Mouse (Mus musculus): ENCODE results near the gene Fli1. TPM values are rescaled to one million over a fixed set of nuclear protein-coding genes. Genes with fewer than 3 reads are reported as not detected.

Fli1 gene
- 10.8 TPM for polyA plus RNA-seq (2014; fragmentation: Illumina TruSeq; extraction: RNeasy Lipid Tissue Mini Kit (QIAGEN cat#74804); ENCODE audit: insufficient read depth, low read depth, low replicate concordance)

DNA sequence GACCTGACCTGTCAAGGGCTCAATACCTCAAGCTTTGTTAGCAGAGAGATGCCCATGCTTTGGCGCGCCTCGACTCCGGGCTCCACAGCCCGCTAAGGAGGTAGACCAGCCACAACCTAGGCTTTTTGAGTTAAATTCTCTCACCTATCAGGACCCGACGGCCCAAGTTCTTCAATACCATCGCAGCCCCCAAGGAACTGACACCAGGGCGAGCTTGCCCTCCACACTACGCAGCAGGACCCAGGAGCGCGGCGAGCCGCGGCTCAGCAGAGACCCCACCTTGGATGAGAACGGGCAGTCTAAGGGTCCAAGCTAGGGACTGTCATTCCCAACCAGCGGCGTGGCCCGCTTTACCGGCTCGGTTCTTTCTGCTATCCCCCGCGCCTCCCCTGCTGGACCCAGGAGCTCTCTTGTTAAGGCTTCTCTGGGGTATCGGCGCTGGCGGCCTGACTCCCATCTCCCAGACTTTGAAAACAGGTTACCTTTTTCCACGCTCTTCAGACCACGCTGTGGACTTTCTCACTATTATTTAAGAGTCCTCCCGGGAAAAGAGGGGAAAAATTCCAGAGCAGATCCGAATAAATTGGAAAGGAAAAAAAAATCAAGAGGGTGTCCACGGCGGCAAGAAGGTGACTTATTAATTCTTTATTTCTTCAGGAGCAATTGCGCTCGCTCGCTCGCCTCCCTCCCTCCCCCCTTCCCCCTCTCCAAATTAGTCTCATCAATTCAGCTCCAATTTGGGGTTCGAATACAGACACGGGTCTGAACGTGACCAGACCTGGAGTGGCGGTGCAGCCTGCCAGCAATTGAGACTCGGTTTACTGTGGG lies at the start of gene Fli1:
Fli1 (minus strand) TSS at position 650 of the 828 bp plus-strand sequence.

Other genes with a start within 250 kb of the Fli1 start
- gene Kcnj5, start 198.5 kb downstream of the Fli1 start, polyA plus RNA-seq (2014; fragmentation: Illumina TruSeq; extraction: RNeasy Lipid Tissue Mini Kit (QIAGEN cat#74804); ENCODE audit: insufficient read depth, low read depth, low replicate concordance), result 1.7 TPM
- 0.10 TPM for gene Kcnj1, start 170.4 kb downstream of the Fli1 start, polyA plus RNA-seq (2014; fragmentation: Illumina TruSeq; extraction: RNeasy Lipid Tissue Mini Kit (QIAGEN cat#74804); ENCODE audit: insufficient read depth, low read depth, low replicate concordance)
- 37.1 TPM for gene Ets1, start 93.4 kb upstream of the Fli1 start, polyA plus RNA-seq (2014; fragmentation: Illumina TruSeq; extraction: RNeasy Lipid Tissue Mini Kit (QIAGEN cat#74804); ENCODE audit: insufficient read depth, low read depth, low replicate concordance)